Mouse (Mus musculus) liver, embryonic 14.5 days (tissue): Measurements from ENCODE around the gene Xaf1. TPM values are rescaled to one million over a fixed set of nuclear protein-coding genes. Genes with fewer than 3 reads are reported as not detected.

Experiments used
- ATAC-seq: fragments of 200-750 bp; cut with Nextera tagmentation; 2 replicates; pipeline ENCODE4 v1.8.0; 2017; ENCODE audit warnings: moderate number of reproducible peaks, mild to moderate bottlenecking, moderate library complexity; ENCODE audit not compliant: insufficient read depth
- DNase-seq, 3 experiments: peaks; one replicate each; pipeline ENCODE4 v3.0.0-alpha.2; 2012 to 2013; ENCODE audit warnings: low read depth in 3 of 3, low spot score in 3 of 3
- H3K27ac ChIP-seq: fragments of 300-500 bp; sonication (generic); 2 replicates; pipeline ENCODE4 v1.5.1; 2014; ENCODE audit warnings: moderate library complexity, mild to moderate bottlenecking, control low read depth, inconsistent platforms
- H3K27me3 ChIP-seq: fragments of 300-500 bp; sonication (generic); 2 replicates; pipeline ENCODE4 v1.6.1; 2014; ENCODE audit warnings: mild to moderate bottlenecking, low read length, moderate library complexity; ENCODE audit not compliant: control insufficient read depth, insufficient read depth
- H3K36me3 ChIP-seq: fragments of 300-500 bp; sonication (generic); replicated peaks from 2 replicates; pipeline ENCODE4 v1.6.1; 2014; ENCODE audit warnings: low read depth; ENCODE audit not compliant: control insufficient read depth, insufficient read depth
- H3K4me1 ChIP-seq, 2 experiments: fragments of 200-500 bp in 1 of 2; fragments of 300-500 bp in 1 of 2; sonication (generic) in 1 of 2; replicated peaks; 2 replicates each; pipeline ENCODE4 v1.6.1; 2012 to 2014; ENCODE audit warnings: antibody characterized with exemption in 1 of 2, inconsistent platforms in 1 of 2, low read length in 1 of 2; ENCODE audit not compliant: control insufficient read depth in 2 of 2, insufficient read depth in 2 of 2
- H3K4me2 ChIP-seq: fragments of 300-500 bp; sonication (generic); 2 replicates; pipeline ENCODE4 v1.6.1; 2014; ENCODE audit warnings: low read depth, mild to moderate bottlenecking, control low read depth, moderate library complexity
- H3K4me3 ChIP-seq, 2 experiments: fragments of 200-500 bp in 1 of 2; fragments of 300-500 bp in 1 of 2; sonication (generic) in 1 of 2; 2 replicates each; pipeline ENCODE4 v1.5.1; 2012 to 2014; ENCODE audit warnings: low read depth in 2 of 2, low read length in 2 of 2, mild to moderate bottlenecking in 2 of 2, control low read depth in 1 of 2, inconsistent platforms in 1 of 2, moderate library complexity in 1 of 2; ENCODE audit not compliant: insufficient read depth in 1 of 2
- H3K9ac ChIP-seq: fragments of 300-500 bp; sonication (generic); replicated peaks from 2 replicates; pipeline ENCODE4 v1.6.1; 2014; ENCODE audit warnings: mild to moderate bottlenecking, control low read depth, moderate library complexity
- H3K9me3 ChIP-seq: fragments of 300-500 bp; sonication (generic); 2 replicates; pipeline ENCODE4 v1.6.1; 2016; ENCODE audit warnings: low read length, mixed read lengths; ENCODE audit not compliant: control insufficient read depth
- CTCF ChIP-seq: IDR thresholded peaks from 2 replicates; pipeline ENCODE4 v1.5.1; 2016; ENCODE audit warnings: antibody characterized with exemption, low read depth, control low read depth
- EP300 ChIP-seq: IDR thresholded peaks from 2 replicates; pipeline ENCODE4 v1.6.1; 2016; ENCODE audit warnings: antibody characterized with exemption, low read depth
- WGBS: fragments of 180-500 bp; shearing (Covaris S2); extraction: QIAGEN DNeasy Blood & Tissue Kit; methylation state at CpG from one replicate; pipeline ENCODE4 v1.1.7; 2014; ENCODE audit not compliant: insufficient replicate concordance; 5-methylcytosine and 5-hydroxymethylcytosine counted together
- polyA plus RNA-seq, 2 experiments: library from polyadenylated mRNA; depleted of rRNA in 1 of 2; stranded (reverse) in 1 of 2; unstranded in 1 of 2; fragments of >200 nt; fragmentation: Nextera tagmentation in 1 of 2; extraction: Ambion mirVana in 1 of 2; gene quantifications; 2 replicates each; pipeline versions ENCODE4 v1.2.1 to v1.2.3; 2012 to 2014

Gene Xaf1
- polyA plus RNA-seq, 2 experiments: 1.6 to 1.7 TPM

- Histone ChIP-seq H3K27ac (no peak within 1 kb of the TSS), H3K4me2 (peak within 1 kb of the TSS; percentile 36), H3K27me3 (peaks cover 29% of the 10 kb centered on the region), H3K9me3 (no peaks in the 10 kb centered on the region), H3K36me3 (no peaks in the 10 kb centered on the region), H3K4me1 (no peaks in the 10 kb centered on the region), H3K4me3 (peak within 1 kb of the TSS; percentile 7 to 25; a peak in 3 of 4 replicates), H3K9ac (no peak within 1 kb of the TSS)
- DNase-seq (no peak), ATAC-seq (no peak)
- TF ChIP-seq EP300 (no peak), CTCF (no peak)
- 6% methylated on average over 36 of the region's 36 CpGs for WGBS
Measured at GRCm38 (mm10) chr11:72266960-72267560, 34.4 kb upstream of the Xaf1 start, which contains the start of gene Slc13a5. Gene Slc13a5, minus strand, starts transcription at chr11:72267222.

- ATAC-seq: no peak
- TF ChIP-seq EP300: no peak
- no peak for TF ChIP-seq CTCF
- Histone ChIP-seq H3K4me1 (no peaks in the 10 kb centered on the region), H3K36me3 (no peaks in the 10 kb centered on the region), H3K4me3 (no peak overlapping the region), H3K9me3 (no peaks in the 10 kb centered on the region), H3K27me3 (peaks cover 10% of the 10 kb centered on the region), H3K4me2 (no peak overlapping the region), H3K9ac (no peak overlapping the region), H3K27ac (no peak overlapping the region)
- 19% methylated on average over 1 of the region's 1 CpGs for WGBS
- DNase-seq: no peak
Measured at GRCm38 (mm10) chr11:72271761-72272160, 29.7 kb upstream of the Xaf1 start.

- WGBS: 44% methylated on average over 3 of the region's 3 CpGs
Measured at GRCm38 (mm10) chr11:72273341-72273740, 28.1 kb upstream of the Xaf1 start.

GRCm38 (mm10) chr11:72281143-72281851 lies 20.1 kb upstream of the Xaf1 start:
- no peaks in the 10 kb centered on the region for H3K27me3 ChIP-seq
- no peaks in the 10 kb centered on the region for H3K36me3 ChIP-seq
- DNase-seq (no peak), ATAC-seq (no peak)
- H3K4me2 ChIP-seq: no peak overlapping the region
- no peak overlapping the region for H3K27ac ChIP-seq
- no peak overlapping the region for H3K9ac ChIP-seq
- H3K9me3 ChIP-seq: no peaks in the 10 kb centered on the region
- TF ChIP-seq EP300 (no peak), CTCF (no peak)
- H3K4me1 ChIP-seq: no peaks in the 10 kb centered on the region
- 48% methylated on average over 5 of the region's 5 CpGs for WGBS
- H3K4me3 ChIP-seq: no peak overlapping the region

More at GRCm38 (mm10) chr11:72273341-72273740, 28.1 kb upstream of the Xaf1 start:
- Histone ChIP-seq H3K4me3 (no peak overlapping the region), H3K36me3 (no peaks in the 10 kb centered on the region), H3K27ac (no peak overlapping the region), H3K9me3 (no peaks in the 10 kb centered on the region), H3K4me2 (no peak overlapping the region), H3K27me3 (no peaks in the 10 kb centered on the region), H3K9ac (no peak overlapping the region), H3K4me1 (no peaks in the 10 kb centered on the region)
- no peak for DNase-seq
- no peak for TF ChIP-seq EP300
- no peak for TF ChIP-seq CTCF
- no peak for ATAC-seq

- Histone ChIP-seq H3K4me1 (no peaks in the 10 kb centered on the region), H3K36me3 (no peaks in the 10 kb centered on the region), H3K4me3 (no peak overlapping the region), H3K4me2 (no peak overlapping the region), H3K9me3 (no peaks in the 10 kb centered on the region), H3K27ac (no peak overlapping the region), H3K9ac (no peak overlapping the region), H3K27me3 (no peaks in the 10 kb centered on the region)
- TF ChIP-seq EP300 (no peak), CTCF (no peak)
- ATAC-seq (no peak), DNase-seq (no peak)
- 44% methylated on average over 5 of the region's 5 CpGs for WGBS
Measured at GRCm38 (mm10) chr11:72281852-72282400, 19.5 kb upstream of the Xaf1 start.
